Mouse (Mus musculus): Measurements from ENCODE around the gene Cyren. TPM values are rescaled to one million over a fixed set of nuclear protein-coding genes. Genes with fewer than 3 reads are reported as not detected.

Cyren gene
- total and polyA plus RNA-seq, 3 experiments: 7.9 to 11.9 (median 9.7) TPM

DNA sequence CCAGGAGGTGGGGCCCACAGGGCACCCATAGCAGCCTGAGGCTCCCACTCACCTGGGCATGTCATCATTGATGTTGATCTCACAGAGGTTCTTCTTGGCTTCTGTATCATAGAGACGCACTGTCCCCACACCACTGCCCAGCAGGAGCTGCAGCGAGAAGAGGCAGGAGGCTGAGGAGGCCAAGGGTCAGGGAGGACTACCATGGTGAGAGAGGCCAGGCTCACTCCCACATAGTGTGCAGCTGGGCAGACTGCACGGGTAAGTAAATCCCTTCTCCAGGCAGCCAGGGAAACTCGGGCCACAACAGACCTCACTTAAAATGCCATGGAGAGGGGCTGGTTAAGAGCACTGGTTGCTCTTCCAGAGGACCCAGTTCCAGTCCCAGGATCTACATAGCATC lies 11.3 kb upstream of the Cyren start:
- Histone ChIP-seq H3K9me3 (replicated peaks; ENCODE audit: low read length) (no peaks in the 10 kb centered on the region), H3K9ac (ENCODE audit: insufficient read depth, low read depth) (no peak overlapping the region), H3K27ac (ENCODE audit: insufficient read depth, low read depth) (no peak overlapping the region), H3K4me2 (ENCODE audit: insufficient read depth, low read depth, poor library complexity, severe bottlenecking) (no peak overlapping the region), H3K4me1 (ENCODE audit: control insufficient read depth in 1 of 2, insufficient read depth in 2 of 2) (peaks cover 0 to 4% of the 10 kb centered on the region in 2 experiments; a peak in 1 of 4 replicates), H3K36me3 (replicated peaks in 1 of 2; ENCODE audit: control insufficient read depth in 1 of 2, insufficient read depth in 1 of 2, low read length in 1 of 2) (peaks cover 75 to 93% of the 10 kb centered on the region in 2 experiments), H3K79me2 (replicated peaks; ENCODE audit: control insufficient read depth, extremely low read depth, insufficient read depth, poor library complexity, severe bottlenecking) (no peaks in the 10 kb centered on the region), H3K4me3 (replicated peaks in 1 of 3; ENCODE audit: low read depth in 2 of 3, low read length in 2 of 3, poor library complexity in 1 of 3) (no peak overlapping the region), H3K27me3 (replicated peaks) (no peaks in the 10 kb centered on the region)
- TF ChIP-seq USF1 (IDR thresholded peaks at IDR 0.05; ENCODE audit: low read depth, low read length): no peak
- TF ChIP-seq MAZ (IDR thresholded peaks at IDR 0.05; ENCODE audit: low read depth, low read length): no peak
- no peak for TF ChIP-seq E2F4 (IDR thresholded peaks at IDR 0.05; ENCODE audit: insufficient replicate concordance, low read depth, low read length)
- TF ChIP-seq TBP (conservative IDR thresholded peaks at IDR 0.05; ENCODE audit: low read depth, low read length): no peak
- TF ChIP-seq PAX5 (IDR thresholded peaks at IDR 0.05; ENCODE audit: low read length): no peak
- no peak for TF ChIP-seq EP300 (IDR thresholded peaks at IDR 0.05; ENCODE audit: low read length)
- no peak for TF ChIP-seq CHD2 (IDR thresholded peaks at IDR 0.05; ENCODE audit: low read length)
- TF ChIP-seq ZNF384 (IDR thresholded peaks at IDR 0.05; ENCODE audit: low read depth, low read length): no peak
- no peak for TF ChIP-seq NELFE (IDR thresholded peaks at IDR 0.05; ENCODE audit: low read depth, low read length)
- no peak for TF ChIP-seq HCFC1 (IDR thresholded peaks at IDR 0.05; ENCODE audit: low read depth, low read length)
- no peak for TF ChIP-seq CTCF (conservative IDR thresholded peaks at IDR 0.05 in 1 of 2, IDR thresholded peaks at IDR 0.05 in 1 of 2; ENCODE audit: low read depth in 2 of 2, low read length in 2 of 2)
- no peak for TF ChIP-seq MAX (IDR thresholded peaks at IDR 0.05; ENCODE audit: low read length)
- TF ChIP-seq IRF4 (IDR thresholded peaks at IDR 0.05; ENCODE audit: low read depth, low read length): no peak
- no peak for TF ChIP-seq ZKSCAN1 (IDR thresholded peaks at IDR 0.05; ENCODE audit: borderline replicate concordance, low read depth, low read length)
- TF ChIP-seq GABPA (IDR thresholded peaks at IDR 0.05; ENCODE audit: insufficient replicate concordance, low read depth, low read length): no peak
- TF ChIP-seq JUN (IDR thresholded peaks at IDR 0.05; ENCODE audit: insufficient read depth, low read depth, low read length): no peak
- TF ChIP-seq KAT2A (IDR thresholded peaks at IDR 0.05; ENCODE audit: insufficient replicate concordance, low read length): no peak
- TF ChIP-seq ZMIZ1 (IDR thresholded peaks at IDR 0.05; ENCODE audit: low read depth, low read length): no peak
- no peak for TF ChIP-seq NRF1 (IDR thresholded peaks at IDR 0.05; ENCODE audit: low read depth, low read length)
- in situ Hi-C loops (cut with MboI; ENCODE audit: low pct_ligation_motif_present, low pct_unique_long_range_greater_than_20kb, low sequenced_read_pairs): no loop called here
- dilution Hi-C loops (cut with MboI; ENCODE audit: extremely low pct_ligation_motif_present, extremely low pct_unique_long_range_greater_than_20kb, low sequenced_read_pairs): no loop called here
- no peak for DNase-seq (ENCODE audit: extremely low read depth)

DNA sequence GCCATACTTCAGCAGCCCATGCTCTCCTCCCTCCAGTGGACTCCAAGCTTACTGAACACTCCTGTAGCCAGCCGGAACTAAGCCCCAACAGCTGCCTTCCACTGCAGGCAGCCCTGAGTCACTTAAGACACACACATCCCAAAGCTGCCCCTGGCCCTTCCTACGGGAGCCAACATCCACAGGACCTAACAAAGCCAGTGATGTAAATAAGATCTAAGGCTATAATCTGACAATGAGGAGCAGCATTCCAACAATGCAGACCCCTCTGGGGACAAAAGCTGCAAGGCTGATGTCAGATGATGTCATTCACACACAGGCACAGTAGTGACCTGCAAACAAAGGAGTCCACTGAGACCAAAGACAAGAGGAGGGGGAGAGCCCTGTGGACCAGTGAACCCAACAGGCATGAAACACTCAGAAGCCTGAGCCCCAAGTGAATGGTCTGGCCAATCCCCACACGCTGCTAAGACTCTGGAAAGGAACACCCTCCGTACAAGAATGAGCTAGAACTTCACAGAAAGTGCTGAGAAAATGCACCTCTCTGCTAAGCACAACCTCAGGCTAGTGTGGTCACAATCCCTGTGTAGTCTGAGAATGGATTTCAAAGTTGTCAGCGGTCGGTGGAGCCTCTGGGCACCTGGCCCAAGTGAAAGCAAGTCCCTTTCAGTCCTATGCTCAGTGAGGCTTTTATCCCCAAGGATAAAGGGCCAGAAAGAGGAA lies 9.4 kb upstream of the Cyren start:
- Histone ChIP-seq H3K4me1 (ENCODE audit: control insufficient read depth in 1 of 2, insufficient read depth in 2 of 2) (no peaks in the 10 kb centered on the region), H3K4me3 (replicated peaks in 1 of 3; ENCODE audit: low read depth in 2 of 3, low read length in 2 of 3, poor library complexity in 1 of 3) (no peak overlapping the region), H3K36me3 (replicated peaks in 1 of 2; ENCODE audit: control insufficient read depth in 1 of 2, insufficient read depth in 1 of 2, low read length in 1 of 2) (peaks cover 80 to 92% of the 10 kb centered on the region in 2 experiments), H3K27ac (ENCODE audit: insufficient read depth, low read depth) (no peak overlapping the region), H3K4me2 (ENCODE audit: insufficient read depth, low read depth, poor library complexity, severe bottlenecking) (no peak overlapping the region), H3K9ac (ENCODE audit: insufficient read depth, low read depth) (no peak overlapping the region), H3K9me3 (replicated peaks; ENCODE audit: low read length) (no peaks in the 10 kb centered on the region), H3K79me2 (replicated peaks; ENCODE audit: control insufficient read depth, extremely low read depth, insufficient read depth, poor library complexity, severe bottlenecking) (no peaks in the 10 kb centered on the region), H3K27me3 (replicated peaks) (no peaks in the 10 kb centered on the region)
- TF ChIP-seq ZC3H11A (IDR thresholded peaks at IDR 0.05; ENCODE audit: low read depth, low read length): no peak
- TF ChIP-seq MYC (IDR thresholded peaks at IDR 0.05; ENCODE audit: low read depth, low read length): no peak
- TF ChIP-seq TCF12 (IDR thresholded peaks at IDR 0.05; ENCODE audit: low read depth, low read length): no peak
- TF ChIP-seq RAD21 (IDR thresholded peaks at IDR 0.05; ENCODE audit: low read depth, low read length): no peak
- TF ChIP-seq ZKSCAN1 (IDR thresholded peaks at IDR 0.05; ENCODE audit: borderline replicate concordance, low read depth, low read length): no peak
- in situ Hi-C loops (cut with MboI; ENCODE audit: low pct_ligation_motif_present, low pct_unique_long_range_greater_than_20kb, low sequenced_read_pairs) (no loop called here), dilution Hi-C loops (cut with MboI; ENCODE audit: extremely low pct_ligation_motif_present, extremely low pct_unique_long_range_greater_than_20kb, low sequenced_read_pairs) (no loop called here)
- DNase-seq (ENCODE audit: extremely low read depth): no peak
